Comparison of ENCODE assay signal across 8 mouse cellular contexts in the genomic region with DNA sequence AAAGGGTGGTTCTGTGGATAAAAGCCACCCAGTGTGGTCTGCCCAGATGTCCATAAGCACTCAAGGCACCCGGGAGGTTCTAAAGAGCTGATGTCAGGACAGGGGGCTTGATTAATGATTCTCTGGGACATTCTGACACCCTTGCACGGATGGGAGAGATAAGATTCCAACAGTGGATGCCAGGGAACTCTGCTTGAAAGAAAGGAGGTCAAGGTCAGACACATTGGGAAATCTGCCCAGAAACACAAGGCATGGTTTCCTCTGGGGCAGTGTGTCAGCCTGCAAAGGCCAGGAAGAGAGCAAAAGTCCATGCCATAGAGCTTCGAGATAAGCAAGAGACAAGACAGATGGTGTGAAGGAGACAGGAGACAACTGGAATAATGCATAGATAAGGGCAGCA.
DNase-seq lines count a peak whose midpoint lies in the region.

No protein-coding gene starts in this region.

- peak; percentile 39 for DNase-seq in adipocyte (ENCODE audit: low spot score)
- peak; percentile 67 for DNase-seq in embryo, embryonic 10 days (ENCODE audit: low spot score)
- peak; percentile 11 to 14 for DNase-seq in heart, postnatal 36 days
- peak; percentile 78 for DNase-seq in lung, postnatal 10 days
- DNase-seq in layer of hippocampus, adult 11-12 months (ENCODE audit: low spot score): no peak
- no peak for DNase-seq in layer of hippocampus, postnatal 10 days (ENCODE audit: low spot score in 2 of 2)
- DNase-seq in T-cell, adult 2 months (ENCODE audit: low spot score): no peak
- no peak for DNase-seq in B cell, adult 2 months

- intact Hi-C loops in heart, postnatal 36 days (cut with DNase I): no loop called here

Comparison
In these comparisons a context has a peak if more than half of its experiments do, and no peak if none do; other contexts are left out.
1. DNase-seq: peak in adipocyte (single experiment), embryo, embryonic 10 days (single experiment), heart, postnatal 36 days (2 of 2) and lung, postnatal 10 days (single experiment); none in layer of hippocampus, adult 11-12 months (single experiment), layer of hippocampus, postnatal 10 days (0 of 2), T-cell, adult 2 months (single experiment) and B cell, adult 2 months (0 of 2).